Mouse (Mus musculus) neural tube, embryonic 13.5 days (tissue): ENCODE data around the gene Wdr19. TPM values are rescaled to one million over a fixed set of nuclear protein-coding genes. Genes with fewer than 3 reads are reported as not detected.

Experiments
- ATAC-seq: fragments of 200-750 bp; cut with Nextera tagmentation; 2 replicates; pipeline ENCODE4 v1.8.0; 2017; ENCODE audit warnings: low read depth, mild to moderate bottlenecking, moderate TSS enrichment, moderate library complexity
- H3K27ac ChIP-seq: fragments of 300-500 bp; sonication (generic); replicated peaks from 2 replicates; pipeline ENCODE4 v1.5.1; 2015; ENCODE audit warnings: moderate library complexity, mild to moderate bottlenecking, inconsistent platforms
- H3K27me3 ChIP-seq: fragments of 300-500 bp; sonication (generic); 2 replicates; pipeline ENCODE4 v1.6.1; 2015; ENCODE audit warnings: mild to moderate bottlenecking, inconsistent platforms
- H3K36me3 ChIP-seq: fragments of 300-500 bp; sonication (generic); 2 replicates; pipeline ENCODE4 v1.6.1; 2015; ENCODE audit warnings: mild to moderate bottlenecking, inconsistent platforms
- H3K4me1 ChIP-seq: fragments of 300-500 bp; sonication (generic); replicated peaks from 2 replicates; pipeline ENCODE4 v1.6.1; 2015; ENCODE audit warnings: inconsistent platforms
- H3K4me2 ChIP-seq: fragments of 300-500 bp; sonication (generic); 2 replicates; pipeline ENCODE4 v1.6.1; 2015; ENCODE audit warnings: inconsistent platforms, mild to moderate bottlenecking, moderate library complexity
- H3K4me3 ChIP-seq: fragments of 300-500 bp; sonication (generic); 2 replicates; pipeline ENCODE4 v1.5.1; 2015; ENCODE audit warnings: mild to moderate bottlenecking, inconsistent platforms
- H3K9ac ChIP-seq: fragments of 300-500 bp; sonication (generic); 2 replicates; pipeline ENCODE4 v1.6.1; 2015; ENCODE audit warnings: moderate library complexity, mild to moderate bottlenecking, inconsistent platforms
- H3K9me3 ChIP-seq: fragments of 300-500 bp; sonication (generic); 2 replicates; pipeline ENCODE4 v1.6.1; 2016; ENCODE audit warnings: inconsistent platforms
- WGBS: fragments of 180-500 bp; shearing (Covaris S2); methylation state at CpG from one replicate; pipeline ENCODE4 v1.1.7; 2015; 5-methylcytosine and 5-hydroxymethylcytosine counted together
- polyA plus RNA-seq: library from polyadenylated mRNA; unstranded; fragments of >200 nt; fragmentation: Nextera tagmentation; extraction: Ambion mirVana; gene quantifications from 2 replicates; pipeline ENCODE4 v1.2.1, GENCODE M21; 2015

Gene Wdr19
- polyA plus RNA-seq, 1 experiment from 2014 or later: 12.4 TPM

DNA sequence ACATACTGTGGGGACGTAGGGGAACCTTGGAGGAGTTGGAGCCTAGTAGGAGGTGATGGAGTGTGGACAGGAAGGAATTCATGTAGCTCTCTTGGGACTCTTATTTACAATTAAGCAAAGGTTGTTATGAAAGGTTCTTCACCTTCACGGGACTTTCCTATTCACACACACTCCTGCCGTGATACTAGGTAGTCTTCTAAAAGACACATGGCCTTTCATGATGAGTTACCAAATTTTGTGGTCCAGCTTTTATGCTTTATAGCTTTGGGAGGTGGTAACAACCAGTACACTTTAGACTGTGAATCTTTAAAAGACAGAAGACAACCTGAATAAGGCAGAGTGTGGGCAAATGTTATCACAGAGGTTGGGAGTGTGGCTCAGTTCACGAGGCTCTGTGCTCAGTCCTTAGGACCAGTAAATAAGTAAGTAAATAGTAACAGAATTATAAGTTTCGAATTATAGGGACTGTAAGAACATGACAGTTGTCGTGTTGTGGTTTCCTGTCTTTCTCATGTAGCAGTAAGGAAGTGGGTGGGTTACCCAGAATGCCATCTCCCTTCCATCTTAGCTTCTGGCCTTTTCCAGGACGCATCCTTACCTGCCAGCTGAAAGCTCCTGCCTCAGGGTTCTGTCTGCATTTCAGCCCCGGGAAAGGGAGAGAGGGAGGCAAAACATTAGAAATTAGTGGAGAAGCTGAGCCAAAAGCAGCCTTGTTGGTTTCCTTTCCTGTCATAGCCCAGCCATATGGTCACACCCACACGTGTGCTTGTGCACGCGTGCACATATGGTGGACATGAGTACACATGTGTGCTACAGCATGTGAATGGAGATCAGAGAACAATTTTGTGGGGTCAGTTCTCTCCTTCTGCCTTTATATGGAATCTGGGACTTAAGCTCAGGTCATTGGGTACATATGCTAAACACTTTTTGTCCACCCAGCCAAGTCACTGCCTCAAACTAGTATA, 18.1 kb downstream of the Wdr19 start:
- Histone ChIP-seq H3K36me3 (peaks cover 20% of the 10 kb centered on the region), H3K4me3 (no peak overlapping the region), H3K27me3 (no peaks in the 10 kb centered on the region), H3K4me2 (no peak overlapping the region), H3K9me3 (no peaks in the 10 kb centered on the region), H3K4me1 (no peaks in the 10 kb centered on the region), H3K27ac (no peak overlapping the region), H3K9ac (no peak overlapping the region)
- ATAC-seq: no peak
- WGBS: 88% methylated on average over 11 of the region's 11 CpGs

GRCm38 (mm10) chr5:65221037-65221436, 21.5 kb downstream of the Wdr19 start:
- no peaks in the 10 kb centered on the region for H3K27me3 ChIP-seq
- H3K4me1 ChIP-seq: no peaks in the 10 kb centered on the region
- H3K27ac ChIP-seq: no peak overlapping the region
- no peak overlapping the region for H3K4me2 ChIP-seq
- H3K9me3 ChIP-seq: no peaks in the 10 kb centered on the region
- H3K36me3 ChIP-seq: peaks cover 48% of the 10 kb centered on the region
- no peak overlapping the region for H3K4me3 ChIP-seq
- ATAC-seq: no peak
- 92% methylated on average over 7 of the region's 7 CpGs for WGBS
- H3K9ac ChIP-seq: no peak overlapping the region

DNA sequence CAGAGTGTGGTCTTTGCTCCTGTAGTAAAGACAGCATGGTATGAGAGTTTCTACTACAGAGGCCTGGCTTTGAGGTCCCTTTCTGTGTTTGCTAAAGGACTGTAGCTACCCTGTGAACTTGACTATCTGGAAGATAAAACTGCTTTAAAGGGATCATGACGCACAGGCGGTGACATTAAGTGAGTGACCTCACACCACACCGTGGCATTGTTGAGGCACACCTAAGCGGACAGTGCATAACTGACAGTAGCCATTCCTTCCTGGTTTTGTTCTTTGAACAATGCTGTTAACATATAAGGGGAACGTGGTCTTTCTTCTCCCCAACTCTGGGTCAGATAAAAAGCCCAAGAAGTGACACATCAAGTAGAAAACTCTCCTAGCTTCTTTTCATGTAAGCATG, 24.6 kb downstream of the Wdr19 start:
- H3K27ac ChIP-seq: no peak overlapping the region
- ATAC-seq: no peak
- no peak overlapping the region for H3K9ac ChIP-seq
- H3K4me2 ChIP-seq: no peak overlapping the region
- H3K36me3 ChIP-seq: peaks cover 72% of the 10 kb centered on the region
- H3K27me3 ChIP-seq: no peaks in the 10 kb centered on the region
- no peaks in the 10 kb centered on the region for H3K9me3 ChIP-seq
- no peaks in the 10 kb centered on the region for H3K4me1 ChIP-seq
- H3K4me3 ChIP-seq: no peak overlapping the region
- WGBS: 85% methylated on average over 5 of the region's 5 CpGs

DNA sequence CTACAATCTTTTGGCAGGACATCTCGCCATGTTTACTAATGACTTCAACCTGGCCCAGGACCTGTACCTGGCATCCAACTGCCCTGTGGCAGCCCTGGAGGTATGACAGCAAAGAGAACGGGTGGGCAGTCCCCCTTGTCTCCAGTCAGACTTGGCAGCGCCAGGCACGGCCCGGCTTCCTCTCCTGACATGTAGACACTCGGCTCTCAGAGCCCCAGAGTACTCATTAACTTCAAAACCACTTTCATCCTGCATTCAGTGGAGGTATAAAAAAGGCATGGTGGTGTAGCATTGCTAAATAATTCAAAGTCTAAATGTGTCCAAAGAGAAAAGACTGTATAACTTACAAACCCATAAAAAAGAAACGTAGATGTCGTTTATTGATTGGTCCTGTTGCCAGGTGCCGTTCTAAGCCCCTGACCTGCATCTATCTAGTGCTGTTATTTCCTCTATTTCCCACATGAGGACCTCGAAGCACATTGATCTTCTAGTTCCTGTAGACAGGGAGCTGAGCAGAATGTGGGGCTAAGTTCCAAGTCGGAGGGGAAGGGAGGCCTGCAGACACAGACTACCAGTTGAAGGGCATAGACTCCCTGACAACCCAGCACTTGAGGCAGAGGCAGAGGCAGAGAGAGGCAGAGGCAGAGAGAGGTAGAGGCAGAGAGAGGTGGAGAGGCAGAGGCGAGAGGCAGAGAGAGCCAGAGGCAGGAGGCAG, 31.9 kb downstream of the Wdr19 start:
- H3K9ac ChIP-seq: no peak overlapping the region
- no peak overlapping the region for H3K4me3 ChIP-seq
- no peak for ATAC-seq
- no peaks in the 10 kb centered on the region for H3K4me1 ChIP-seq
- no peak overlapping the region for H3K4me2 ChIP-seq
- peaks cover 45% of the 10 kb centered on the region for H3K36me3 ChIP-seq
- no peaks in the 10 kb centered on the region for H3K27me3 ChIP-seq
- H3K27ac ChIP-seq: no peak overlapping the region
- H3K9me3 ChIP-seq: no peaks in the 10 kb centered on the region
- 73% methylated on average over 12 of the region's 12 CpGs for WGBS

- H3K4me2 ChIP-seq: no peak overlapping the region
- no peak overlapping the region for H3K9ac ChIP-seq
- 59% methylated on average over 5 of the region's 5 CpGs for WGBS
- H3K36me3 ChIP-seq: peaks cover 43% of the 10 kb centered on the region
- ATAC-seq: no peak
- no peak overlapping the region for H3K4me3 ChIP-seq
- H3K27ac ChIP-seq: no peak overlapping the region
- H3K4me1 ChIP-seq: 0 out of 2 replicates have a peak, but pooled peaks cover 3% of the 10 kb centered on the region
- no peaks in the 10 kb centered on the region for H3K27me3 ChIP-seq
- H3K9me3 ChIP-seq: no peaks in the 10 kb centered on the region
Observed at GRCm38 (mm10) chr5:65242740-65243139, 43.2 kb downstream of the Wdr19 start.

DNA sequence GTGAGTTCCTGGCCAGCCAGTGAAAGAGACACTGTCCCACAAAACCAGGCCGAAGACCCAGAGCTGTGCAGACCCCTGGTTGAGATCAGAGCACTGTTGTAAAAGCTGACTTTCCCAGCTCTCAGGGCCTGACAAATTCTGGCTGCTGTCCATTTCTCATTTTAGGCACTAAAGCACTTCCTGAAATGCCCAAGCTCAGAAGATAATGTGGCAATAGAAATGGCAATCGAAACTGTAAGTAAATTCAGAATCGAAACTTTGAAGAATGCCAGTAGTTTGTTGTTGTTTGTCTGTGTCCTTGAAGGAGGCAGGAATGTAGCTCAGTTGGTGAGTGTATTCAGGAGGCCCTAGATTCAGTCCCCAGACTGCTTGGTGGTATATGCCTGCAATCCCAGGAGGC, 47.8 kb downstream of the Wdr19 start:
- Histone ChIP-seq H3K9me3 (no peaks in the 10 kb centered on the region), H3K4me1 (no peaks in the 10 kb centered on the region), H3K36me3 (peaks cover 49% of the 10 kb centered on the region), H3K9ac (no peak overlapping the region), H3K4me3 (no peak overlapping the region), H3K27me3 (no peaks in the 10 kb centered on the region), H3K4me2 (no peak overlapping the region), H3K27ac (no peak overlapping the region)
- ATAC-seq: no peak
- WGBS: 89% methylated on average over 3 of the region's 3 CpGs

- no peak overlapping the region for H3K4me2 ChIP-seq
- H3K9me3 ChIP-seq: no peaks in the 10 kb centered on the region
- ATAC-seq: no peak
- 61% methylated on average over 7 of the region's 7 CpGs for WGBS
- peaks cover 52% of the 10 kb centered on the region for H3K36me3 ChIP-seq
- no peak overlapping the region for H3K4me3 ChIP-seq
- H3K4me1 ChIP-seq: no peaks in the 10 kb centered on the region
- H3K27me3 ChIP-seq: no peaks in the 10 kb centered on the region
- no peak overlapping the region for H3K9ac ChIP-seq
- no peak overlapping the region for H3K27ac ChIP-seq
Observed at GRCm38 (mm10) chr5:65250185-65250855, 50.8 kb downstream of the Wdr19 start.

DNA sequence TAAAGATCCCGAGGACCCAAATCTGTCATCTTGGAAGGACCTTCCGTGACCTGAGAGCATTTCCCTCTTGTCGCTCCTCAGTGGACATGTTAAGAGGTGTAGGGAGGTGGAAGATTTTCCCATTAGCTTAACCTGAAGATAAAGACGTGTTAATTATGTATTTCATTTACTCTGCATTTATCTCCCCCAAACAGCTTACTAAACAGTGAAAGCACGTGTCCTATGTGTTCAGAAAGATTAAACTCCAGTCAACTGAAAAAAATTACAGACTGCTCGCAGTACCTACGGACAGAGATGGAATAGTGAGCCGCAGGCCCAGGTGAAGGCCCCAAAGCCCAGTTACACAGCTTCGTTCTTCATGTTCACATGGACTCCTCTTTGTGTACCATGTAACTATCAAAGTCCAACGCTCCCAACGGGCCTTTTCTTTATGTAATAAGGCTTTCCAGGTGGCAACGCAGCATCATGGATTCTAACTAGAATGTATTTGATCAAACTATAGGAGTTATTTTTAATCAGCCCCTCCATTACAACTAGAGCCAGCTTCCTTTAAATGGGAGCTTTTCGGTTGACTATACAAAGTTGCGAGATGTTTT, 58.5 kb downstream of the Wdr19 start:
- H3K9me3 ChIP-seq: no peaks in the 10 kb centered on the region
- no peak overlapping the region for H3K4me3 ChIP-seq
- H3K4me2 ChIP-seq: no peak overlapping the region
- H3K9ac ChIP-seq: no peak overlapping the region
- no peak overlapping the region for H3K27ac ChIP-seq
- H3K27me3 ChIP-seq: no peaks in the 10 kb centered on the region
- no peaks in the 10 kb centered on the region for H3K4me1 ChIP-seq
- no peak for ATAC-seq
- WGBS: 88% methylated on average over 14 of the region's 14 CpGs
- H3K36me3 ChIP-seq: peaks cover 79% of the 10 kb centered on the region

- no peak for ATAC-seq
- no peaks in the 10 kb centered on the region for H3K27me3 ChIP-seq
- H3K9ac ChIP-seq: no peak overlapping the region
- peaks cover 63% of the 10 kb centered on the region for H3K36me3 ChIP-seq
- H3K4me3 ChIP-seq: no peak overlapping the region
- H3K4me1 ChIP-seq: no peaks in the 10 kb centered on the region
- H3K9me3 ChIP-seq: no peaks in the 10 kb centered on the region
- WGBS: 88% methylated on average over 3 of the region's 3 CpGs
- no peak overlapping the region for H3K4me2 ChIP-seq
- H3K27ac ChIP-seq: no peak overlapping the region
Observed at GRCm38 (mm10) chr5:65273966-65274365, 74.5 kb downstream of the Wdr19 start.

GRCm38 (mm10) chr5:65279133-65279651, 79.7 kb downstream of the Wdr19 start:
- Histone ChIP-seq H3K36me3 (peaks cover 51% of the 10 kb centered on the region), H3K27ac (no peak overlapping the region), H3K4me1 (no peaks in the 10 kb centered on the region), H3K27me3 (no peaks in the 10 kb centered on the region), H3K9ac (no peak overlapping the region), H3K9me3 (no peaks in the 10 kb centered on the region), H3K4me3 (no peak overlapping the region), H3K4me2 (no peak overlapping the region)
- WGBS: 84% methylated on average over 6 of the region's 6 CpGs
- ATAC-seq: no peak

- H3K27ac ChIP-seq: no peak overlapping the region
- no peaks in the 10 kb centered on the region for H3K27me3 ChIP-seq
- no peak for ATAC-seq
- H3K4me2 ChIP-seq: no peak overlapping the region
- peaks cover 57% of the 10 kb centered on the region for H3K36me3 ChIP-seq
- H3K4me1 ChIP-seq: no peaks in the 10 kb centered on the region
- no peak overlapping the region for H3K9ac ChIP-seq
- H3K9me3 ChIP-seq: no peaks in the 10 kb centered on the region
- no peak overlapping the region for H3K4me3 ChIP-seq
- WGBS: 92% methylated on average over 3 of the region's 3 CpGs
Observed at GRCm38 (mm10) chr5:65281216-65281615, 81.7 kb downstream of the Wdr19 start.
